Comparison of ENCODE assay signal across 9 mouse cellular contexts in genomic region chr3:121258521-121259478, GRCm38 (mm10). TPM values are rescaled to one million over a fixed set of nuclear protein-coding genes. Genes with fewer than 3 reads are reported as not detected.
A peak's percentile ranks its signal among the peaks of the same experiment; 100 is the strongest.
DNase-seq lines count a peak whose midpoint lies in the region; ATAC-seq and TF ChIP-seq lines count a peak whose summit lies in the region.
"Had no signal": no experiment of that assay in that cellular context is flagged by ENCODE, and none has a peak within 500 bp of the region (broad histone marks: within the 10 kb centered on the region; RNA-seq: fewer than 3 reads in every experiment).

No protein-coding gene starts in this region.

- no peaks in the 10 kb centered on the region for H3K9me3 ChIP-seq in lung, postnatal 0 days (ENCODE audit: low read length)
- H3K9me3 ChIP-seq in limb, embryonic 14.5 days (ENCODE audit: control insufficient read depth, low read length), result no peaks in the 10 kb centered on the region

- TF ChIP-seq CTCF in lung, postnatal 0 days (IDR thresholded peaks at IDR 0.05), result no peak

- no peak for DNase-seq in frontal cortex, postnatal 36 days (ENCODE audit: low spot score in 2 of 2)
- peak; percentile 50 for DNase-seq in lung, postnatal 0 days (ENCODE audit: low spot score)
- DNase-seq in lung, postnatal 25 days (ENCODE audit: low spot score), result no peak
- peak; percentile 63 for DNase-seq in limb, embryonic 14.5 days (ENCODE audit: low spot score)
- no peak for DNase-seq in retina, postnatal 1 day
- DNase-seq in embryo, embryonic 9.5 days (ENCODE audit: extremely low spot score), result no peak
- DNase-seq in testis, postnatal 10 days (ENCODE audit: low spot score), result no peak

- ATAC-seq in frontal cortex, adult (ENCODE audit: low TSS enrichment), result peak; percentile 35
- no peak for ATAC-seq in lung, postnatal 0 days
- ATAC-seq in limb, embryonic 14.5 days (ENCODE audit: low FRiP score, low read depth), result peak; percentile 38
- ATAC-seq: hindbrain, embryonic 16.5 days had no signal

- peaks cover 3% of the 10 kb centered on the region; the same call in 1 of the 2 replicates for H3K4me1 ChIP-seq in lung, postnatal 0 days (ENCODE audit: insufficient read depth, low read depth, low read length)
- peaks cover 5% of the 10 kb centered on the region; the same call in 1 of the 2 replicates for H3K4me1 ChIP-seq in limb, embryonic 14.5 days (ENCODE audit: control insufficient read depth, insufficient read depth, low read length)

- no peak overlapping the region for H3K9ac ChIP-seq in lung, postnatal 0 days (replicated peaks; ENCODE audit: low read depth)
- no peak overlapping the region for H3K9ac ChIP-seq in limb, embryonic 14.5 days (ENCODE audit: low read depth, low read length, severe bottlenecking)

- no peak for TF ChIP-seq EP300 in lung, postnatal 0 days (IDR thresholded peaks at IDR 0.05)

- no peaks in the 10 kb centered on the region for H3K36me3 ChIP-seq in lung, postnatal 0 days (ENCODE audit: insufficient read depth, low read length)
- no peaks in the 10 kb centered on the region for H3K36me3 ChIP-seq in limb, embryonic 14.5 days (ENCODE audit: control insufficient read depth, insufficient read depth, low read length)

- H3K27me3 ChIP-seq in lung, postnatal 0 days (replicated peaks; ENCODE audit: insufficient read depth, low read length), result peaks cover 22% of the 10 kb centered on the region
- peaks cover 37% of the 10 kb centered on the region for H3K27me3 ChIP-seq in limb, embryonic 14.5 days (ENCODE audit: control insufficient read depth, insufficient read depth, low read length)

- H3K27ac ChIP-seq in lung, postnatal 0 days (ENCODE audit: low read length), result no peak overlapping the region
- no peak overlapping the region for H3K27ac ChIP-seq in limb, embryonic 14.5 days (replicated peaks; ENCODE audit: low read depth, low read length)

- H3K4me3 ChIP-seq in lung, postnatal 0 days (ENCODE audit: low read depth, low read length), result no peak overlapping the region
- H3K4me3 ChIP-seq in limb, embryonic 14.5 days (replicated peaks; ENCODE audit: low read length), result no peak overlapping the region

- 43% methylated on average over 19 of the region's 20 CpGs for WGBS in lung, postnatal 0 days
- 66% methylated on average over 20 of the region's 20 CpGs for whole genome bisulfite sequencing in limb, embryonic 14.5 days

- no peak for TF ChIP-seq POLR2A in limb, embryonic 14.5 days (IDR thresholded peaks at IDR 0.05; ENCODE audit: borderline replicate concordance, extremely low read depth, insufficient read depth, insufficient read length)

- H3K4me2 ChIP-seq in lung, postnatal 0 days (replicated peaks; ENCODE audit: low read depth, low read length), result 0 out of 2 replicates have a peak overlapping the region, but pooled peaks have one; percentile 25
- H3K4me2 ChIP-seq in limb, embryonic 14.5 days (replicated peaks; ENCODE audit: low read depth, low read length, severe bottlenecking), result no peak overlapping the region

RNA-seq across cellular contexts. Expression of gene Tmem56, which starts 24.1 kb away (rescaled TPM):
- polyA plus RNA-seq in lung, postnatal 0 days (2015; fragmentation: Nextera tagmentation; extraction: Ambion mirVana), result 1.5 and 2.1 TPM in 2 replicates
- polyA plus RNA-seq in limb, embryonic 14.5 days (2012; rRNA removed), result 1.4 and 1.7 TPM in 2 replicates
- polyA plus RNA-seq in limb, embryonic 14.5 days (2014; fragmentation: Nextera tagmentation; extraction: Ambion mirVana), result 1.6 and 1.8 TPM in 2 replicates

RNA-seq across cellular contexts. Expression of gene Alg14, which starts 32.8 kb away (rescaled TPM):
- polyA plus RNA-seq in lung, postnatal 0 days (2015; fragmentation: Nextera tagmentation; extraction: Ambion mirVana), result 33.4 and 36.6 TPM in 2 replicates
- polyA plus RNA-seq in limb, embryonic 14.5 days (2012; rRNA removed), result 21.2 and 23.7 TPM in 2 replicates
- 40.3 and 47.4 TPM in 2 replicates for polyA plus RNA-seq in limb, embryonic 14.5 days (2014; fragmentation: Nextera tagmentation; extraction: Ambion mirVana)

Comparison
In these comparisons a context has a peak if more than half of its experiments do, and no peak if none do; other contexts are left out.
1. DNase-seq: peak in lung, postnatal 0 days (single experiment) and limb, embryonic 14.5 days (single experiment); none in frontal cortex, postnatal 36 days (0 of 2), lung, postnatal 25 days (single experiment), retina, postnatal 1 day (single experiment), embryo, embryonic 9.5 days (single experiment) and testis, postnatal 10 days (single experiment).